Mouse (Mus musculus) MEL (cell line): ENCODE measurements around the gene Klf12. TPM values are rescaled to one million over a fixed set of nuclear protein-coding genes. Genes with fewer than 3 reads are reported as not detected.

Experiments
- DNase-seq: peaks from one replicate; pipeline ENCODE4 v3.0.0; 2011; ENCODE audit warnings: low read depth, low spot score
- H3K27ac ChIP-seq: 2 replicates; pipeline ENCODE4 v1.5.1; 2012; ENCODE audit warnings: low read depth, mild to moderate bottlenecking, control low read depth, low read length, moderate library complexity; ENCODE audit not compliant: control insufficient read depth
- H3K27me3 ChIP-seq, 2 experiments: fragments of 150-350 bp in 1 of 2; sonication (generic) in 1 of 2; 2 replicates each; pipeline ENCODE4 v1.6.1; 2012; ENCODE audit warnings: low read length in 2 of 2, mild to moderate bottlenecking in 2 of 2, improper control_type of control experiment in 1 of 2, moderate library complexity in 1 of 2; ENCODE audit not compliant: insufficient read depth in 2 of 2, control insufficient read depth in 1 of 2
- H3K36me3 ChIP-seq, 2 experiments: 2 replicates each; pipeline ENCODE4 v1.6.1; 2012 to 2014; ENCODE audit warnings: low read length in 2 of 2, improper control_type of control experiment in 1 of 2, inconsistent platforms in 1 of 2, mild to moderate bottlenecking in 1 of 2; ENCODE audit not compliant: insufficient read depth in 2 of 2, control insufficient read depth in 1 of 2
- H3K4me1 ChIP-seq, 2 experiments: fragments of 150-350 bp in 1 of 2; sonication (generic) in 1 of 2; 2 replicates each; pipeline ENCODE4 v1.6.1; 2012; ENCODE audit warnings: low read length in 2 of 2, improper control_type of control experiment in 1 of 2, mild to moderate bottlenecking in 1 of 2; ENCODE audit not compliant: insufficient read depth in 2 of 2, control insufficient read depth in 1 of 2
- H3K4me3 ChIP-seq, 2 experiments: fragments of 150-350 bp in 1 of 2; sonication (generic) in 1 of 2; 2 replicates each; pipeline ENCODE4 v1.5.1; 2012; ENCODE audit warnings: low read depth in 2 of 2, low read length in 2 of 2, mild to moderate bottlenecking in 2 of 2, moderate library complexity in 2 of 2, control low read depth in 1 of 2, improper control_type of control experiment in 1 of 2; ENCODE audit not compliant: control insufficient read depth in 1 of 2, insufficient read depth in 1 of 2
- H3K79me2 ChIP-seq: 2 replicates; pipeline ENCODE4 v1.6.1; 2012; ENCODE audit warnings: mild to moderate bottlenecking, low read length, moderate library complexity; ENCODE audit not compliant: control insufficient read depth, poor library complexity, insufficient read depth
- H3K9ac ChIP-seq: 2 replicates; pipeline ENCODE4 v1.6.1; 2012; ENCODE audit warnings: low read depth, mild to moderate bottlenecking, control low read depth, low read length, moderate library complexity; ENCODE audit not compliant: control insufficient read depth, poor library complexity, severe bottlenecking
- H3K9me3 ChIP-seq: fragments of 150-350 bp; sonication (generic); replicated peaks from 2 replicates; pipeline ENCODE4 v1.6.1; 2012; ENCODE audit warnings: mild to moderate bottlenecking, low read length, improper control_type of control experiment, moderate library complexity; ENCODE audit not compliant: insufficient read depth
- CHD2 ChIP-seq: IDR thresholded peaks from 2 replicates; pipeline ENCODE4 v1.6.1; 2011; ENCODE audit warnings: low read length, improper control_type of control experiment
- CTCF ChIP-seq, 3 experiments: IDR thresholded peaks in 2 of 3; conservative IDR thresholded peaks in 1 of 3; 2 replicates each; pipeline ENCODE4 v1.5.1; 2011 to 2012; ENCODE audit warnings: low read length in 3 of 3, low read depth in 2 of 3, mild to moderate bottlenecking in 2 of 3, improper control_type of control experiment in 1 of 3, inconsistent platforms in 1 of 3, mixed read lengths in 1 of 3, moderate library complexity in 1 of 3; ENCODE audit not compliant: control insufficient read depth in 1 of 3, insufficient read depth in 1 of 3, poor library complexity in 1 of 3, severe bottlenecking in 1 of 3
- ETS1 ChIP-seq: IDR thresholded peaks from 2 replicates; pipeline ENCODE4 v1.6.1; 2012; ENCODE audit warnings: low read depth, mild to moderate bottlenecking, inconsistent platforms, low read length, improper control_type of control experiment, moderate library complexity
- JUND ChIP-seq: IDR thresholded peaks from 2 replicates; pipeline ENCODE4 v1.6.1; 2011; ENCODE audit warnings: low read depth, mild to moderate bottlenecking, improper control_type of control experiment, low read length
- MXI1 ChIP-seq: IDR thresholded peaks from 2 replicates; pipeline ENCODE4 v1.6.1; 2011; ENCODE audit warnings: mild to moderate bottlenecking, low read depth, low read length, improper control_type of control experiment
- NELFE ChIP-seq: IDR thresholded peaks from 2 replicates; pipeline ENCODE4 v1.6.1; 2011; ENCODE audit warnings: low read depth, low read length, improper control_type of control experiment
- POLR2AphosphoS2 ChIP-seq: IDR thresholded peaks from 2 replicates; pipeline ENCODE4 v1.6.1; 2011; ENCODE audit warnings: low read length, improper control_type of control experiment
- RAD21 ChIP-seq: IDR thresholded peaks from 2 replicates; pipeline ENCODE4 v1.6.1; 2011; ENCODE audit warnings: mild to moderate bottlenecking, low read depth, low read length, improper control_type of control experiment
- SMC3 ChIP-seq: IDR thresholded peaks from 2 replicates; pipeline ENCODE4 v1.6.1; 2011; ENCODE audit warnings: low read depth, low read length, improper control_type of control experiment
- TAL1 ChIP-seq: IDR thresholded peaks from 2 replicates; pipeline ENCODE4 v1.6.1; 2012; ENCODE audit warnings: mild to moderate bottlenecking, inconsistent platforms, low read length, moderate library complexity, mixed read lengths
- ZC3H11A ChIP-seq: IDR thresholded peaks from 2 replicates; pipeline ENCODE4 v1.6.1; 2012; ENCODE audit warnings: low read depth, mild to moderate bottlenecking, inconsistent platforms, low read length, improper control_type of control experiment
- polyA plus RNA-seq, 2 experiments: library from polyadenylated mRNA; stranded (reverse) in 1 of 2; unstranded in 1 of 2; fragments of >175 nt in 1 of 2; fragments of >200 nt in 1 of 2; gene quantifications; 2 replicates each; pipeline versions ENCODE4 v1.2.1 to v1.2.4; 2012; ENCODE audit warnings: low replicate concordance in 2 of 2, low read depth in 1 of 2; ENCODE audit not compliant: insufficient read length in 2 of 2, insufficient read depth in 1 of 2, missing spikeins in 1 of 2
- total RNA-seq: library from RNA; depleted of rRNA; stranded (reverse); fragments of 300-350 nt; gene quantifications from 2 replicates; pipeline ENCODE4 v1.2.3, GENCODE M21; 2012

The Klf12 gene
- total and polyA plus RNA-seq, 3 experiments, result 0.42 to 1.2 TPM; not detected in 1

DNA sequence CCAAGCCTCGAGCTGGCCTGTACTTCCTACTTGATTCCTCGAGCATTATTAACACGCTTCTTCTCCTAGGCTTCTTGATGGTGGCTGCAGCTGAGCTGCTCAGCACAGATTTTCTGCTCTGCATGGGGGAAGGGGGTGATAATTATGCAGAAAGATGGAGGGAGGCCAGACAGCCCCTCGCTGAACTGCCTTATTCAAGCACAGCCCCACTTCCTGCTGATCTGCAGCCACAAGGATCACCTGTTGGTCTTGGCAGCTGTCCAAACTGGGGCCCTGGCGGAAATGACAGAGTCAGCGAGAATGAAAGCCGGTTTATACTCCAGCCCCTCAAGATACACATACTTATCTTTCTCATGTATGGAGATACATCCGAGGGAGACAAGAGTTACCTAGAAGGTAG lies 341.3 kb downstream of the Klf12 start:
- no peak overlapping the region for H3K4me3 ChIP-seq
- no peak overlapping the region for H3K27ac ChIP-seq
- no peaks in the 10 kb centered on the region for H3K79me2 ChIP-seq
- no peaks in the 10 kb centered on the region for H3K27me3 ChIP-seq
- no peaks in the 10 kb centered on the region for H3K36me3 ChIP-seq
- H3K4me1 ChIP-seq, result no peaks in the 10 kb centered on the region; a peak in 1 of 4 replicates
- peak; percentile 59 for DNase-seq
- TF ChIP-seq CHD2 (no peak), ZC3H11A (no peak), ETS1 (peak; percentile 73), NELFE (no peak), POLR2AphosphoS2 (no peak), MXI1 (no peak)
- H3K9ac ChIP-seq, result no peak overlapping the region
- H3K9me3 ChIP-seq, result no peaks in the 10 kb centered on the region

- TF ChIP-seq ZC3H11A, result no peak
- no peaks in the 10 kb centered on the region for H3K27me3 ChIP-seq
- H3K9me3 ChIP-seq, result no peaks in the 10 kb centered on the region
- peak; percentile 2 for DNase-seq
- H3K4me1 ChIP-seq, result no peaks in the 10 kb centered on the region
- H3K36me3 ChIP-seq, result no peaks in the 10 kb centered on the region
- H3K27ac ChIP-seq, result no peak overlapping the region
- H3K79me2 ChIP-seq, result no peaks in the 10 kb centered on the region
- H3K9ac ChIP-seq, result no peak overlapping the region
- no peak overlapping the region for H3K4me3 ChIP-seq
Measured at GRCm38 (mm10) chr14:99933456-99933855, 351.0 kb downstream of the Klf12 start.

DNA sequence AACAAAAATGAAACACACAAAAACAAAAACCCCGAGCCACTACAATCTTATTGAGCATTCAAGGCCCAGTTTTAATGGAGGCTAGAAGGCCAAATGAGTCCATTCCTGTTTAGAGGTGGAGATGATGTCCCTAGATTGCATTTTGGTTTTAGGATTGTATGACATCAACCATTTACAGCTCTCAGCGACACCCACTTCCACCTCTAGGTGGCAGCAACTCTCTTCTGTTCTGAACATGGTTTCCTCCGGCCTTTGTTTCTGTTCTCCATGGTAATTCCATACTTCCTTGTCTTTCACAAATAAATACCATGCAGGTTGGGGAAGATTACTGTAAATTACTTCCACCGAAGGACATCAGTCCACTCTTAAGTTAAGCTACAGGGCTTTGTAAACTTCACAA lies 352.6 kb downstream of the Klf12 start:
- no peaks in the 10 kb centered on the region for H3K36me3 ChIP-seq
- H3K27ac ChIP-seq, result no peak overlapping the region
- H3K4me1 ChIP-seq, result no peaks in the 10 kb centered on the region
- H3K27me3 ChIP-seq, result no peaks in the 10 kb centered on the region
- peak overlapping the region in 1 of 2 experiments; percentile 58; a peak in 2 of 4 replicates for H3K4me3 ChIP-seq
- no peak overlapping the region for H3K9ac ChIP-seq
- no peaks in the 10 kb centered on the region for H3K79me2 ChIP-seq
- no peak for TF ChIP-seq NELFE
- peak; percentile 66 to 84 (median 75) for TF ChIP-seq CTCF (IDR thresholded peaks at IDR 0.05 in 2 of 3, conservative IDR thresholded peaks at IDR 0.05 in 1 of 3; ENCODE audit: control insufficient read depth in 1 of 3, insufficient read depth in 1 of 3, low read depth in 2 of 3, low read length in 3 of 3, poor library complexity in 1 of 3, severe bottlenecking in 1 of 3)
- TF ChIP-seq RAD21, result peak; percentile 87
- no peak for TF ChIP-seq JUND
- TF ChIP-seq ZC3H11A, result peak; percentile 69
- TF ChIP-seq TAL1, result no peak
- peak; percentile 66 for TF ChIP-seq SMC3
- H3K9me3 ChIP-seq, result no peaks in the 10 kb centered on the region
- peak; percentile 64 for DNase-seq
